Mouse (Mus musculus) embryonic facial prominence, embryonic 14.5 days (tissue): Measurements from ENCODE around the gene Scgb1b20. TPM values are rescaled to one million over a fixed set of nuclear protein-coding genes. Genes with fewer than 3 reads are reported as not detected.
"Not testable (repeated sequence)": the region's sequence is repeated elsewhere in the genome, so short reads cannot be mapped to it uniquely, and the experiment has no call there.

ENCODE experiments used
- ATAC-seq: fragments of 200-750 bp; cut with Nextera tagmentation; 2 replicates; pipeline ENCODE4 v1.8.0; 2017; ENCODE audit warnings: low read depth, moderate number of reproducible peaks, moderate TSS enrichment
- DNase-seq: peaks from one replicate; pipeline ENCODE4 v3.0.0-alpha.2; 2015; ENCODE audit warnings: low spot score
- H3K27ac ChIP-seq: fragments of 300-500 bp; sonication (generic); replicated peaks from 2 replicates; pipeline ENCODE4 v1.5.1; 2014; ENCODE audit warnings: low read depth, mild to moderate bottlenecking, low read length, moderate library complexity
- H3K27me3 ChIP-seq: fragments of 300-500 bp; sonication (generic); replicated peaks from 2 replicates; pipeline ENCODE4 v1.6.1; 2014; ENCODE audit warnings: low read length; ENCODE audit not compliant: control insufficient read depth, insufficient read depth
- H3K36me3 ChIP-seq: fragments of 300-500 bp; sonication (generic); 2 replicates; pipeline ENCODE4 v1.6.1; 2014; ENCODE audit warnings: low read length, mixed read lengths; ENCODE audit not compliant: control insufficient read depth, insufficient read depth
- H3K4me1 ChIP-seq: fragments of 300-500 bp; sonication (generic); 2 replicates; pipeline ENCODE4 v1.6.1; 2014; ENCODE audit warnings: antibody characterized with exemption, low read length; ENCODE audit not compliant: control insufficient read depth, insufficient read depth
- H3K4me2 ChIP-seq: fragments of 300-500 bp; sonication (generic); 2 replicates; pipeline ENCODE4 v1.6.1; 2014; ENCODE audit warnings: low read depth, mild to moderate bottlenecking, low read length, moderate library complexity, mixed read lengths
- H3K4me3 ChIP-seq: fragments of 300-500 bp; sonication (generic); 2 replicates; pipeline ENCODE4 v1.5.1; 2014; ENCODE audit warnings: low read depth, mild to moderate bottlenecking, low read length
- H3K9ac ChIP-seq: fragments of 300-500 bp; sonication (generic); 2 replicates; pipeline ENCODE4 v1.6.1; 2014; ENCODE audit warnings: low read depth, mild to moderate bottlenecking, low read length, moderate library complexity, mixed read lengths
- H3K9me3 ChIP-seq: fragments of 300-500 bp; sonication (generic); 2 replicates; pipeline ENCODE4 v1.6.1; 2016; ENCODE audit warnings: low read length; ENCODE audit not compliant: control insufficient read depth
- WGBS: fragments of 180-500 bp; shearing (Covaris S2); extraction: QIAGEN DNeasy Blood & Tissue Kit; methylation state at CpG from one replicate; pipeline ENCODE4 v1.1.7; 2014; 5-methylcytosine and 5-hydroxymethylcytosine counted together
- polyA plus RNA-seq: library from polyadenylated mRNA; unstranded; fragments of >200 nt; fragmentation: Nextera tagmentation; extraction: Ambion mirVana; gene quantifications from 2 replicates; pipeline ENCODE4 v1.2.1, GENCODE M21; 2014

Gene Scgb1b20
- not detected in 2 replicates for polyA plus RNA-seq

DNA sequence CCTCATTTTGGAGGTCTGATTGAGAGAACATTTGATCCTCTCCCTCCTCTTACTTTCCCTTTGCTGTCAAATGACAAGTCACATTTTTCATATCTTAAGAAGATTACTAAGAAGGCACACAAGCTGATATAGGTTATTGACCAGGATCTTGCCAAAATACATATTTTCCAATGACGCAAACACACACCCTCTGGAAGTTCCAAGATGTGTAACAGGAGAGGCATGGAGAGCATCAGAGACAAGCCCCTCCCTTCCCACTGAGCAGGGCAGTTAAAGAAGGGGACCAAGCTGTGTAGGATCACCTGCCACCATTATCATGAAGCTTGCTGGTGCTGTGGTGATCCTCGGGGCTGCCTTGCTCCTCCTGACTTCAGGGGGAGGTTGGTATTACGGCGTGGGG, at the start of gene Scgb1b20:
Gene Scgb1b20, plus strand, starts transcription at position 301 of the 400 bp plus-strand sequence.
- not testable (repeated sequence) for H3K9ac ChIP-seq, H3K36me3 ChIP-seq, H3K4me1 ChIP-seq, H3K9me3 ChIP-seq, H3K4me3 ChIP-seq, ATAC-seq, H3K27me3 ChIP-seq, DNase-seq, H3K4me2 ChIP-seq, H3K27ac ChIP-seq
- WGBS, result 83% methylated on average over 4 of the region's 4 CpGs

DNA sequence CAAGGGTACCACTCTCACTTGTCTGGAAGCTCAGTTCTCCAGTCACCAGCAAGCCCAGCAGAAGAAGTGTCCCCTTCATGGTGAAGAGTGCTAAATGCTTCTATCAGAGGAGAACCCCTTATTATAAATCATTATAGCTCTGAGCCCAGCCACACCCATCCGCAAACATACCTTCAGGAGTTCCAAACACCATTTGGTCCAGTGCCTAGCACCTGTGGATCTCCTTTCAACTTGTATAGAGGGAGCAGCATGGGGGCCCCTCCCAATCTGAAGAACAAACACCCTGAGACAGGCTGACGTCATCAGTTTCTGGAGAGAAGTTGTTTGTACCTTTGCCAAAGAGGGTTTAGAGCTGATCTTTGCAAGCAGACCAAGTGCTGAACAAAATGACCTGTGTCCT, 6.8 kb upstream of the Scgb1b20 start, which contains the start of gene Scgb2b20:
Gene Scgb2b20, minus strand, starts transcription at position 101 of the 400 bp plus-strand sequence.
- H3K36me3 ChIP-seq, H3K4me1 ChIP-seq, ATAC-seq, H3K27ac ChIP-seq, DNase-seq, H3K4me2 ChIP-seq, H3K9me3 ChIP-seq, H3K27me3 ChIP-seq, H3K4me3 ChIP-seq, H3K9ac ChIP-seq: not testable (repeated sequence)
- 77% methylated on average over 2 of the region's 2 CpGs for whole genome bisulfite sequencing

DNA sequence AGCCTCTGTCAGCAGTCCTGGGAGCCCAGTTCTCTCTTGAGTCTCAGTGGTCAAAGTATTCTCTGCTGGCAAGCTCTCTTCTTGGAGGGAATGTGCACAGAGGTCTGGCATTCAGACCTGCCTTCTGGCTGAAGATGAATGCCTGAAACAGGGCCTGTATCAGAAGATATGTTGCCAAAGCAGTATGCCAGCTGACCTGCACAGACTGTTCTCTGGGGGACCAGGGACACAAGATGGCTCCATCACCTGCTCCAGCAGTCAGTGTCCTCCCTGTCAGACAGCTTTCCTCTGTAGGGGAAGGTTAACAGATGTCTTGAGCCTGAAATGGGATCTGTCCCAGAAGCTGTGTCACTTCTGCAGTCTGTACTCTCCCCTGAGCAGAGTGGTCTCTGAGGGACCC, 26.7 kb downstream of the Scgb1b20 start:
- peaks cover 16% of the 10 kb centered on the region; the same call in 1 of the 2 replicates for H3K9me3 ChIP-seq
- H3K4me3 ChIP-seq, H3K4me1 ChIP-seq, H3K9ac ChIP-seq, H3K4me2 ChIP-seq, ATAC-seq, DNase-seq, H3K36me3 ChIP-seq, H3K27me3 ChIP-seq, H3K27ac ChIP-seq: not testable (repeated sequence)

DNA sequence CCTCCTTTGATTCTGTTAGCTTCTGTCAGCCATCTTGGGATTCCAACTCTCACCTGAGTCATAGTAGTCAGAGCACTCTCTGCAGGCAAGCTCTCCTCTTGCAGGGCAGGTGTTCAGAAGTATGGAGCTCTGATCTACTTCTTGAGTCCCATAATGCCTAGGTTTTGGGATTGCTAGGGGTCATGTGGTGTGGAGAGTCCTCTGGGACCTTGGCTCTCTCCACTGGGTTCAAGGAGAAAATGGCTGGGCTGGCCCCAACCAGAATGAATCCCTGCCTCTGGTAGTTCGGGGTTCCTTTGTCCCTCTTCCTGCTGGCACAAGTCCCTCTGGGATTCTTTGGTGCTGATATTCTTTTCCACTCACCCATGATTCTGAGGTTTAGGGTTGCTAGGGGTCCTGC, 28.6 kb downstream of the Scgb1b20 start:
- Histone ChIP-seq H3K9me3 (peaks cover 16% of the 10 kb centered on the region; the same call in 1 of the 2 replicates), H3K36me3 (no peaks in the 10 kb centered on the region), H3K4me3 (no peak overlapping the region), H3K27me3 (no peaks in the 10 kb centered on the region), H3K4me2 (no peak overlapping the region), H3K27ac (no peak overlapping the region), H3K4me1 (no peaks in the 10 kb centered on the region), H3K9ac (no peak overlapping the region)
- ATAC-seq, result no peak
- 55% methylated on average over 1 of the region's 1 CpGs for WGBS
- DNase-seq, result no peak

DNA sequence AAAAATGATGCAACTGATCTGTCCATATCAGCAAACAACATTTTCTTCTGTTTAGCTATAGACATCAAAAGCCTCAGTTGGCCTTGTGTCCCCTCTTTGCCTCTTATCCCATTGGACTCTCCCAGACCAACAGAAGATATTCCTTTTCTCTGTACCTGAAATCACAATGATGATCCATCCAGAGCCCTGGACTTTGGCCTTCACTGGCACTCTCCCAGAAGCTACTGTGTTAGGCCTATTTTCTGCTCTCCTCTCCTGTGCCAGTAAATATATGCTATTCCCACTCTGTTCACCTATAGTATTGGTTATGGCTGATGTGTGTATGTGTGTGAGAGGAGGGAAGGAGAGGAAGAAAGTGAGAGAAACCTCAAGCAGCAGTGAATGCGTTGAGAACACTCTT, 36.6 kb downstream of the Scgb1b20 start:
- H3K27ac ChIP-seq, H3K27me3 ChIP-seq, H3K36me3 ChIP-seq, H3K9ac ChIP-seq, H3K9me3 ChIP-seq, H3K4me1 ChIP-seq, DNase-seq, ATAC-seq, H3K4me2 ChIP-seq, H3K4me3 ChIP-seq: not testable (repeated sequence)
- 37% methylated on average over 1 of the region's 1 CpGs for WGBS

Other genes with a start within 250 kb of the Scgb1b20 start
- gene Scgb2b18, start 199.4 kb upstream of the Scgb1b20 start, polyA plus RNA-seq, result not detected in 2 replicates
- not detected in 2 replicates for gene Scgb1b18, start 187.7 kb upstream of the Scgb1b20 start, polyA plus RNA-seq
- not detected in 2 replicates for gene Scgb2b19, start 92.9 kb upstream of the Scgb1b20 start, polyA plus RNA-seq
- gene Scgb1b19, start 85.9 kb upstream of the Scgb1b20 start, polyA plus RNA-seq, result not detected in 2 replicates
- not detected in 2 replicates for gene Scgb2b20, start 6.9 kb upstream of the Scgb1b20 start, polyA plus RNA-seq
- not detected in 2 replicates for gene Scgb2b21, start 147.2 kb downstream of the Scgb1b20 start, polyA plus RNA-seq